Mouse (Mus musculus) retina, postnatal 1 day (tissue): ENCODE data around the gene Rpl29.

Experiments used
- DNase-seq: peaks from one replicate; pipeline ENCODE4 v3.0.0-alpha.2; 2012

The Rpl29 gene

DNA sequence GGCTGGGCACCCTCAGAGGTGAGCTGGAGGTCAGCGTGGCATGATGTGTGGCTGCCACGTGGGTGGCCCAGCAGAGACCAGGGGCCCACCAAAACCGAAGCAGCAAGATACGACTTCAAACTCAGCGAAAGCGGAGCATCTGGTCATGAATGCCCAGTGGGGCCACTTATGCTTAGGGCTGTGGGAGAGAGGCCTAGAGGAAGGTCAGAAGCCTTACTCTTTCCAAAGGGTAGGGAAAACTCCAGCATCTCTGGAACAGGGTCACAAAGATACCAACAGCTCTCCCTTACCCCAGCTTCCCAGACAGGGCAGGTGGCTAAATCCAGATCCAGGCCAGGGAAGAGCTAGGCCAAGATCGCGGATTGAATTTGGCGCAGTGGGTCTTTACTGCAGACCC is 27.9 kb downstream of the Rpl29 start:
- DNase-seq, result no peak

DNA sequence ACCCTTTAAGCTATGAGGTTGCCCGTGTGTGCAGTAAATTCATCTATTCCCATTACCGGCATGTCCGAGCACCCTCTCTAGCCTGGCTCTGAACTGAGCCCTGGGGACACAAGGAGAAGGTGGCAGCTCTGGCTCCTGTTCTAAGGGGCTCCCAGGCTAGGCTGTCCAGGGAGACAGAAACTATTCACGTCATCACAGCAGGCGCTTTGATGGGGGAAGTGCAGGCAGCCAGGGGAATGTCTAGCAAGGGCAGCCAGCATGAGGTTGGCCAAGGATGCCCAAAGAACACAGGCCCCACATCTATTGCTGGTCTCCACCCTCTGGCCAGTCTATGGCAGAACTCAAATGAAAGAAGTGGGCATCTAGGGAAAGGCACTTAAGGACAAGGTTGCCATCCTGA is 28.7 kb downstream of the Rpl29 start:
- no peak for DNase-seq

DNA sequence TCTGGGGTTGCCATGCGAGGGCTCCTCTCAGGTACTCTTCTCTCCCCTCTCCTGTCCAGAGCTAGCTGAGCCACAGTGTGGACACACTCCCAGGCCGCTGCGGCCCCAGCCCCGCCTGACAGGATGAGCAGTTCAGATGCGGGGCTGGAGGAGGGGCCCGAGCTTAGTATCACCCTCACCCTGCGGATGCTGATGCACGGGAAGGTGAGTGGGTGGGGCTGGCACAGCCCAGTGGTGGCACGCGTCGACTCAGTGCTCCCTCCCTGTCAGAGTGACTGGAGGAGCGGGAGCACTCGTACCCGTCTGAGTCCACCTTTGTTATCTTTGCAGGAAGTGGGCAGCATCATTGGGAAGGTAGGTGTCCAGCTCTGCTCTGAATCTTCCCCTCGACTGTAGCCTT is 30.7 kb downstream of the Rpl29 start:
- no peak for DNase-seq

DNA sequence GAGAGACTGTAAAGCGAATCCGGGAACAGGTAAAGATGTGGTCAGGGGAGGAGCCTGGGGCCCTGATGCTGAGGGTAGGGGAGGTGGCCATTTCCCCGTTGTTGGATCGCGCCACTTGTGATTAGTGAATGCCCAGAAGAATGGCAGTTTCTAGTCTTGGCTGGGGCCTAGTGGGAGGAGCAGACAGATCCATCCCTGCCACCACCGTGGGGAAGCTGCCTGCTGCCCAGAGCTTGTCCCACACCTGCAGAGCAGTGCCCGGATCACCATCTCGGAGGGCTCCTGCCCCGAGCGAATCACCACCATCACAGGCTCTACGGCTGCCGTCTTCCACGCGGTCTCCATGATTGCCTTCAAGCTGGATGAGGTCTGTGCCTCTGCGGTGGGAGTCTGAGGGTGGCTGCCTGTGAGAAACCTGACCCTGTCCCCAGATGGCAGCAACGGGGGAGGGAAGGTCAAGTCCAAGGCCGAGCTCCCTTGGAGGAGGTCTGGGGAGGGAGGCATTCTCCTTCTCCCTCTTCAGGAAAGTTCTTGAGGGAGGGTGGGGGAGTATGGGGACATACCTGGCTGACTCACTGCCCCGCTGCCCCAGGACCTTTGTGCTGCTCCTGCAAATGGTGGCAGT is 31.3 kb downstream of the Rpl29 start:
- no peak for DNase-seq

DNA sequence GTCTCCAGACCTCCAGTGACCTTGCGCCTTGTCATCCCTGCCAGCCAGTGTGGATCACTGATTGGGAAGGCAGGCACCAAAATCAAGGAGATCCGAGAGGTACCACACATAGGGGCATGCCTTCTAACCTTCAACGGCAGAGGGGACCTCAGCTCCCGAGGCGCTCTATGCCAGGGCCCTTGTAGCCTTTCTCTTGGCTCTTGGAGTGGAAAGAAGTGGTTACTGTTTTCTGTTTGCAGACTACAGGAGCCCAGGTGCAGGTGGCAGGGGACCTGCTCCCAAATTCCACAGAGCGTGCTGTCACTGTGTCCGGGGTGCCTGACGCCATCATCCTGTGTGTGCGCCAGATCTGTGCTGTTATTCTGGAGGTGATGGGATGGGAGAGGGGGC is 31.8 kb downstream of the Rpl29 start:
- no peak for DNase-seq

DNA sequence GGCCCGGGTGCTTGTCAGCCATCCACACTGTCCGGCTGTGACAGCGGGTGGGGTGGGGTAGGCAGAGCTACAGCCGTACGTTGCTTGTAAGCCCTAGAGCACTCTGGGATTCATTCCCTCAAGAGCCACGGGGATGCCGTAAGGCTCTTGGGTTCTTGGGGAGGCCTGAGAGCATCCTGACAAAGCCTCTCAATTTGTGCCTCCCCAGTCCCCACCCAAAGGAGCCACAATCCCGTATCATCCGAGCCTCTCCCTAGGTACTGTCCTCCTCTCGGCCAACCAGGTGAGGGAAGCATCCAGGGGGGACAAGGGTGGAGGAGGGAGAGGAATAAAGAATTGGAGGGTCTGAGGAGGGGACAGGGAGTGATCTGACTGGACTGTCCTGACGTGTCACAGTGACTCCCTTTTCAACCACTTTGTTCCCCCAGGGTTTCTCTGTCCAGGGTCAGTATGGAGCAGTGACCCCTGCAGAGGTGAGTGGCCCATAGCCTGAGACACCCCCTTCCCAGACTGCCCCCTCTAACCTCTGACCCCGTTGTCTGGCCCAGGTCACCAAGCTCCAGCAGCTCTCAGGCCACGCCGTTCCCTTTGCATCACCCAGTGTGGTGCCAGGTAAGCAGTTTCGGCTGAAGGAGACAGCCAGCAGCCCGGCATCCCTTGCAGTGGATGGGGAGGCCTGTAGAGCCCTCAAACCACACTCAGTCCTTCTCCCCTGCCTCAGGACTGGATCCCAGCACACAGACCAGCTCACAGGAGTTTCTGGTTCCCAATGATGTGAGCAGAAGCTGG is 32.6 kb downstream of the Rpl29 start:
- no peak for DNase-seq

DNA sequence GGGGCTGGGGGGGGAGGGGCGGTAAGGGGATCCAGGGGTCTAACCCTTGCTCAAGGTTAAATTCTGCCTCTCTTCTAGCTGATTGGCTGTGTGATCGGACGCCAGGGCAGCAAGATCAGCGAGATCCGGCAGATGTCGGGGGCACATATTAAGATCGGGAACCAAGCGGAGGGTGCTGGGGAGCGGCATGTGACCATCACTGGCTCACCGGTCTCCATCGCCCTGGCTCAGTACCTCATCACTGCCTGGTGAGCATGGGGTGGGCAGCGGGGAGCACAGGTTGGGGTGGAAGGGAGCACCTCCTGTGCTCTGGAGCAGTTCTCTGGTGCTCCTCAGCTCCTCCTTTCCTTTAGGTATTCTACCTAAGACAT is 33.2 kb downstream of the Rpl29 start:
- DNase-seq, result no peak

DNA sequence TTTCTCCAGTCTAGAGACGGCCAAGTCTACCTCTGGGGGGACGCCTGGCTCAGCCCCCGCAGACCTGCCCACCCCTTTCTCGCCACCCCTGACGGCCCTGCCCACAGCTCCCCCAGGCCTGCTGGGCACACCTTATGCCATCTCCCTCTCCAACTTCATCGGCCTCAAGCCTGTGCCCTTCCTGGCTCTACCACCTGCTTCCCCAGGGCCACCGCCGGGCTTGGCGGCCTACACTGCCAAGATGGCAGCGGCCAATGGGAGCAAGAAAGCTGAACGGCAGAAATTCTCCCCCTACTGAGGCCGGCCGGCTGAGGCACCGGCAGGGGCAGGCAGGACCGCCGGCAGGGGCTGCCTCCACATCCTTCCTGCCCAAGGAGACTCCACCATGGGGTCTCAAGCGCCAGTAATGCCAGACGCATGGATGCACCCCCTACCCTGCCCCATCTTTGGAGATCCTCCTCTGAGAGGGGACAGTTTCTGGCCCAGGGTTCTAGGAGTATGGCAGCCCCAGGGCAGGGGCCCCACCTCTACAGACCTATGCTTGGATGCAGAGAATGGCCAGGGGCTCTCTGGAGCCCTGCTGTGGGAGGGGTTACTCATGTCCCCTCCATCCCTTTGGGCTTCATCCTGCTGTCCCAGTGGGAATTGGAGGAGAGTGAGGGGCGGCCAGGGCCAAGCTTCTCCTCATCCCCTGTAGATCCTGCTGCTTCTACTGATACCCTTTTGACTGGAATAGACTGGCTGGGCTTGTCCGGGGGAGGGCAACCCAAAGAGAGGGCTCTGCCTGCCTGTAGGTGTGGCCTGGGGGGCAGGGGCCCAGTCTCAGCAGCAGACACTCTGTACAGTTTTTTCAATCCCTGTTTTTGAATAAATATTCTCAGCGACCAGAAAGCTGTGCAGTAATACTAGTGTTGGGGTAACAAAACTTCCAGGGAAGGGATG is 34.1 kb downstream of the Rpl29 start:
- no peak for DNase-seq

DNA sequence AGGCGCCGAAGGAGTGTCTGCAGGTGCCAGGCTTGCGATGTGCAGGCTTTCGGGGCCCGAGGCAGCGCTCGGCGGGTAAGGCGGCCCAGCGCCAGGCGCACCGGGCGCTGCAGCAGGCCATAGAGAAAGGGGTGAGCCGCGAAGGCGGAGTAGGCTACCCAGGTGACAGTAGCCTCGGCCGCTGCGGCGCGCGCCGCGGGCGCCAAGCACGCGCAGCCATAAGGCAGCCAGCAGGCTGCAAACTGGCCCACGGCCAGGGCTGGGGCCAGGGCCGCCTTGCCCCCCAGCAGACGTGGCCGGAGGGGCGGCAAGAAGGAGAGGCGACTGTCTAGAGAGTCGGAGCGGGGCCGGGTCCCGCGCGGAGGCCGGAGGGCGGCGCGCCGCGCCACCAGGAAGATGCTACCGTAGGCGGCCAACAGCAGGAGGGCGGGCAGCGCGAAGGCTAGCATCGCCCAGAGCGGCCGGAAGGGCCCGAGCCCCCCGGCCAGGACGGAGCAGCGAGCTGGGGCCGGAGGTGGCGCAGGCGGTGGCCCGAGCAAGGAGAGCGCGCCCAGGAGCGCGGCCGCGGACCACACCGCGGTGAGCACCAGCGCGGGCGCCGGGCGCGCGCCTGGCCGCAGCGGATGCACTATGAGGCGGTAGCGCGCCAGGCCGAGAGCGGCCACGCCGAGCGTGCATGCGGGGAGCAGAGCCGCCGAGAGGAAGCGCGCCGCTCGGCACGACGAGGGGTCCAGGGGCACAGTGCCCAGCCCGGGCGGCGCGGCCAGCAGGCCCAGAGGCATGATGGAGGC is 35.7 kb downstream of the Rpl29 start:
- peak; percentile 87 for DNase-seq

DNA sequence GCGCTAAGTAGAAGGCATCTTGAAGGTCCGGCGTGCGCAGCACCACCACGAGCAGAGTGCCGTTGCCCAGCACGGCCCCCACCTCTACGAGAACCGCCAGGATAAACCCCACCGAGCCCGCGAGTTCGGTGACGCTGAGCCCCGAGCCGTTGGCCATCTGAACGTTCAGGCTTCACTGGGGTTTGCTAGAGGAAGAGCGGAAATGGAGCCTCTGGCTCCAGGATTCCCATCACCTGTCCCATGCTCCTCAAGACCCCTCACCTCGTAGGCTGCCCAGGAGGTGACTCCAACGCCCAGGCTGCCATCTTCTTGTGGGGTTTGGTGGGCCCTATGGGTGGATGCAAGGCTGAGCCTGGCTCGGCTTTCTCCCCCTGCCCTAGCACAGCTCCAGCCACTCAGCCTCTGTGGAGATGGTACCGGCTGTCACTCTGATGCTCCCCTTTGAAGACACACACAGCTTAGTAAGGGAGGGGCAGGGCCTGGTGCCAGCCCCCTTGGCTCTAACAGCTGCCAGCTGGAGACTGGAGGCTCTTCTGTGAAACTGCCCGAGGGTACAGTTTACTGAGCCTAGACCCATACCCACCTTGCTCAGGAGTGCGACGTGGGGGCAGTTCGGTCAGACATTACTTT is 36.4 kb downstream of the Rpl29 start, which contains the start of gene Gpr62:
Gene Gpr62, minus strand, starts transcription at position 368 of the 630 bp plus-strand sequence.
- DNase-seq, result peak; percentile 84

DNA sequence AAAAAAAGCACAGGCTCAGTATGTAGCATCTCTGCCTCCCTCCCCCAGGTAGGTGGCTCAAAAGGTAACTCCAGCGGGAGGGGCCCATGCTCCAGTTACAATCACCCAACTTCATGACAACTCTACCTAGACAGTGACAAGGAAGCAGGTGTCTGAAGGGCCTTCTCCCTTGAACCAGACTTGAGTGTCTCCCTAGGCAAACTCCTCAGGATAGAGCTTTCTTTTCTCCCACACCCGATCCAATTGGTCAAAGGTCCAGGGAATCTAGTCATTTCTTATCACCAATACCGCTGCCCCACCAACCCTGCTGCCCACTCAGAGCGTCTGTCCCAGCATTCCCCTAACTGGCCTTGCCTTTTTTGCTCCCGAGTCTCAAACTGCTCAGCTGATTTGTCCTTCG is 37.5 kb downstream of the Rpl29 start:
- no peak for DNase-seq

DNA sequence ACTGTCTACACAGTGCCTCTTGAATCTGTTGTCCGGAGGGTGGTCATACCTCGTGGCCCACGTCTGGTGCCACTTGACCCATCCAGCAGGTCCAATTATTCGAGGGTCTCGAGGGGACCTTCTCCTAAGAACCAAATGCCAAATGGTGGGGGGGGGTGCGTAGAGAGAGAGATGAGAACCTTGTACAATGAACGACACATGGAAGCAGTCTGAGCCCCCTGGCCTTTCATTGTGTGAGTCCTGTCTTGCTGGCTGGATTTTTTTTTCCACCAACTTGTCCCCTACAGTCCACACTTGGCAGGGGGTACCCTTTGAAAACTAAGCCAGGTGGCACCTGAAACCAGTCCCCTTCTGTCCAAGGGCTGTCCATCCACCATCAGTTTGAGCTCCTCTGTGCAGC is 38.5 kb downstream of the Rpl29 start:
- DNase-seq, result no peak

DNA sequence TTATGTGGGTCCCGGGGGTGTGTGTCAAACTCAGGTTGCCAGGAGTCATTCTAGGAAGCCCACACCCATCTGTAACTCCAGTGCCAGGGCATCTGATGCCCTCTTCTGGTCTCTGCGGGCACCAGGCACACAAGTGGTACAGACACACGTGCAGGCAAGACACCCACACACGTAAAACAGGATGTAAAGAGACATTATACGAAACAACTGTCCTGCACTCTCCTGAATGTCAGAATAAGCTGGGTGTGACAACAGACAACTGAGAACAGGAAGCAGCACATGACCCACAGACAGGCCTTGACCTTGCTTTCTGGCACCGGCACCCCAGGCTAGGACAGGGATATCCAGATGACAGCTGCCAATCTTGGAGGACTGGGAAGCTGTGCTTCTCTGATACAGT is 40.1 kb downstream of the Rpl29 start:
- no peak for DNase-seq

DNA sequence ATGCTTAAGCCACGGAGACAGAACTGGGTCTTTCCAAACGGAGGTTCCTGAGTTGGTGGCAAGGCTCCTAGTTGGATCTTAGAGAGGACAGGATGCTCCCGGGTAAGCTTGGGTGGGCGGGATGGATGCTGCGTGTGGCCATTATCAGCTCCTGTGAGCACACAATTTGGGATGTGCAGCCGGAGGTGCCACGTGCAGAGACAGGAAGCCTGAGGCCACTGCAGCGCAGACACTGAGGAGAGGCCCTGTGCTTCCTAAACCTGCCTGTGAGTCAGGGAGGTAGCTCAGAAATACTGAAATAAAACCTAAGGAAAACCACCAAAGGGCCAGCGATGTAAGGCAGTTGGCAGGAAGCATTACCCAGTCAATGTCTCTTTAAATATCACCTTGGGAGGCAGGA is 40.5 kb downstream of the Rpl29 start:
- no peak for DNase-seq

DNA sequence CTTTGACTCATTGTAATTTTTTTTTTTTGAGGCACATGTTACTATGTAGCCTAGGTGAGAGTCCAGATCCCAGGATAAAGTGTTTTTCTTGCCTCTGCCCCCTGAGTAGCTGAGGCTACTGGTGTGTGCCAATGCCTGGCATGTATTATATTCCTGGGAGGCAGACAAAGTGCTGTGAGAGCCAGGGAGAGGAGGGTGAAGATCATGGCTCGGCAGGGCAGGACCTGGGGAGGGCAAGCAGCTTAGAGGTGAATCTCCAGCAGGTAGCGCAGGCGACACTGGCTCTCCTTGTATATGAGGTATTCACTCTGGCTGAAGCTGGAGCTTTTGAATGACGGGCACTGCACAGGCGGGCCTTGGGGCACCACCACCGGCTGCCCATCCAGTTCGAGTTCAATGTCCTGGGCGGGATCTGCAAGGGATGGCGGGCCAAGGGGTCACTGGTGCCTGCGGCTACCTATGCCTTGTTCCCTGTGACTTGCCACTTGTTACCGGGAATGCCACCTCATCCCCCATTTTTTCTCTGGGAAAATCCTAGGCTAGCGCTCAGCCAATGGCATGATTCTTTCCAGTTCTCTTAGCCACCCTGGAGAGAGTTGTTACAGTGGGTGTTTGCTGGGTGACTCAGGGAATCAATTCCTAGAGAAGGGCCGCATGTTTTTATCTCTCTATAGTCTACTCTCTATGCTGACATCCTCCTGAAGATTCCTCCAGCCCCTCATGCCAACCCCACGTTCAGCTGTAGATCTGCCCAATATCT is 41.9 kb downstream of the Rpl29 start:
- DNase-seq, result no peak

DNA sequence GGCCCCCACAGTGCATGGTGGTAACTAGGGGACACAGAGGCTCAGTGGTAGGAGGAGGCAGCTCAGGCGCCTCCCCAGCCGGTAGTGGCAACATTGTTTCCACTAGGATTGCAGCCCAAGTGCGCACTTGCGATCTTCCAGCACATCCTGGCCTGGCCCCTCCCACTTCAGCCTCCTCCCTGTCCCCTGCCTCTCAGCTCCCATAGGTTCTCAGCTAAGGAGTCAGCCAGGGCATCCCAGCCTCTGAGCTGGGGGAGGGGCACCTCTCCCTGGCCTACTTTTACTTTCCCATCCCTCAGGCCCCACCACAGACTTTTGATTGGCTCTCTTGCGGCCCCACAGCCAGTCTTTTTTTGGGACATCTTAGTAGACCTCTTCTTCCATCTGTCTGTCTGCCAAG is 42.6 kb downstream of the Rpl29 start:
- peak; percentile 92 for DNase-seq

DNA sequence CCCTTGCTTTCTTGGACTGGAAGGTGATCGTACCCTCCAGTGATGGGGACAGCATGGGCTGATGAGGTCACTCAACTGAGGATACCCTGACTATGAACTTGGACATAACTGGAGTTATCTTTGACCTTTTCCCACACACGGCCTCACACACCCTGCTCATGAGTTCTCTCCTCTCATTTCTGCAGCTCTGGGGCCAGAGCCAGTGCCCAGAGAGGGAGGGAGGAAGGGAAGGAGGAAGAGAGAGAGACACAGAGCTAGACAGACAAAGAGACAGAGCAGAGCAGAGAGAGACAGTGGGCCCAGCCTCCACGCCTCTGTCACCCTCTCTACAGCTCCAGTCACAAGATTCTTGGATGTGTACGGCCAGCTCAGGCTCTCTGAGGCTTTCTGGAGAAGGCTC is 43.1 kb downstream of the Rpl29 start:
- DNase-seq, result no peak

DNA sequence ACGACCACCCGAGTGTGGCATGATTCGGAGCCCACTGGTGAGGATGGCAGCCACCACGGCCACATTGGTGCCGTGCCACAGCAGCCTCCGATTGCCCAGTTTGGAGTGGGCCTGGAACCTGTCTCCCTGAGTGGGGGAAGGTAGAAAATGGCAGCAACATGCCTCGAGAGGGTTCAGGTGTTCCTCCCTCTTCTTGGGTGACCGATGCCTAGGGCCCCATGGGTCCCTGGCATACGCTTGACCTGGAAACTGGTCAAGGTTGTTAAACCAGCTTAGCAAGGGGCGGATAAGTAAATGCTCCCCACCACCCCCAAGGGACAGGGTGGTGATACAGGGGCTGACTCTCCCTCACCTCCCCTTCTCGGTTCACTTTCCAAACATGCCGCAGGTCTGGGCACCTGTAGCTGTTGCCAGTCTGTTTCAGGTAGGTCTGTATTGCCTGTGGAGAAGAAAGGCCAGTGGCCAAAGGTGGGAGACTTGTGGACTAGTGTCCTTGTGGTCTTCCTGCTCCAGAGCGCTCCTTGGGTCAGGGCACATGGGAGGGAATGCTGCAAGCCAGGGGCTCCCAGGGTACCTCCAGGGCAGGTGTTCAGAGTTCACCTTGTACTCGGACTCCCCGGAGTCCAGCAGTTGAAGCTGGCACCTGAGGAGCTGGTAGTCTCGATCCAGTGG is 44.0 kb downstream of the Rpl29 start:
- no peak for DNase-seq

DNA sequence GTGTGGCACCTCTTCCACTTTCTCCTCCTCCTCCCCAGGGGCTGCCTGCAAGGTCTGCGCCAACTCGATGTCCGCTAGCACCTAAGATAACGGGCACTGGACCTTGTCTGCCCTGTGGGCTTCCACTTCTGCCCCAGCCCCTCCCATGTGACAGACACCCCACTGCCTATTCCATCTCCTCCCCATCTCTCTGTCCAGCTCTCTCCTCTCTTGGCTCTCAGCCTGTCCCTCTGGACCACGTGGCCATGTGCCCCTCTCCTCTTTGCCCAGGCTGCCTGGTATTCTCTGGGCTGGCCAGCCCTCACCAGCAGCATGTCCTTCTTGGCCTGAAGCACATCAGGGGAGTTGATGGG is 44.5 kb downstream of the Rpl29 start:
- no peak for DNase-seq

DNA sequence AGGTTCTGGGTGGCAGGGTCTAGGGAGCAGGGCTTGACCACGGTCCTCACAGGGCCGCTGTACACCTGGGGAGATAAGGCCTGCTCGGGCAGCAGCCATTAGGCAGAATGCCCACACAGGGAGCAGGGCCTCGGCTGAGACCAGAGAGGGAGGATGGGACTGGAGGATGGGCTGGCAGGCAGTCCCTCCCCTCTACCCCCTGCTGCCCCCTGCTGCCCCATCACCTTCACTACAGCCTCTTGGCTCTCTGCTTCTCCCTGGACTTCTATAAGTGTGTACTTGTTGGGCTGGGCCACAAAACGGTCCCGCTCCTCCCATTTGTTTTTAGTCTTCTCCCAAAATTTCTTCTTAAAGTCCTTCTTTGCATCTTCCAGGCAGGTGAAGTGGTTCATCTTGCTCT is 45.2 kb downstream of the Rpl29 start:
- DNase-seq, result peak; percentile 86

DNA sequence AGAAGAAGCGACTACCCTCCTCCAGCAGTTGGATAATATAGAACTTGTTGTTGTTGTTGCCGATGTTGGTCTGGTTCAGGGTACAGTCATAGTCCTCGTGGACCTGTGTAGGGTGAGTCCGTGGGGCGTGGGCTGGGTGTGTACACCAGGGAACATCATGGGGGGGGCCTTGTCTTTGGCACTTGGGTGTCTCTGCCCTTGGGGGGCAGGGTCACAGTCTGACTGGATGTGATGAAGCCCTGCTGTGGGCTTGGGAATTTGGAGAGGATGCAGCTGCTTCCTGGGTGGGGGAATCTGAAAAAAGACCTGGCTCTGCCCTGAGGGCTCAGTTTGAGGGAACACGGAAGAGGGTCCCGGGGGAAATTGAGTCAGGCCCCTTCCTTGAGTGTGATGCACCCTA is 45.8 kb downstream of the Rpl29 start:
- no peak for DNase-seq
